ENCODE assay signal across 9 mouse cellular contexts in genomic region chr12:26359817-26360216, GRCm38 (mm10). TPM values are rescaled to one million over a fixed set of nuclear protein-coding genes. Genes with fewer than 3 reads are reported as not detected.
DNase-seq lines count a peak whose midpoint lies in the region.
"Had no signal": no experiment of that assay in that cellular context is flagged by ENCODE, and none has a peak within 500 bp of the region (broad histone marks: within the 10 kb centered on the region; RNA-seq: fewer than 3 reads in every experiment).

No protein-coding gene starts in this region.

- peak; percentile 42 to 45 for DNase-seq in heart, postnatal 14 days
- DNase-seq in heart, postnatal 25 days (ENCODE audit: low spot score) = no peak
- peak; percentile 66 for DNase-seq in testis, postnatal 10 days (ENCODE audit: low spot score)
- DNase-seq in testis, postnatal 14 days (ENCODE audit: low spot score) = no peak
- DNase-seq in cerebellum, postnatal 36 days = peak; percentile 64 to 65
- DNase-seq in lung, postnatal 4 days = peak; percentile 76 to 86
- DNase-seq in left cerebral cortex, adult 9 months (ENCODE audit: low spot score in 2 of 2) = no peak
- no peak for DNase-seq in thymus, postnatal 0 days (ENCODE audit: low spot score)
- DNase-seq: liver, embryonic 13.5 days had no signal

- intact Hi-C loops in heart, postnatal 14 days (cut with DNase I) = loop anchor here (5.0 kb wide), 1 partner anchor 43 kb away; no protein-coding TSS in a partner anchor
- intact Hi-C loops in heart, postnatal 25 days (cut with DNase I) = loop anchor here (5.0 kb wide), 1 partner anchor 43 kb away; no protein-coding TSS in a partner anchor

RNA-seq across cellular contexts. Expression of gene Rnf144a, which starts 55.2 kb away (rescaled TPM):
- 10 to 100 TPM; 29.9 to 31.8 TPM for total RNA-seq in heart, postnatal 14 days (2021)
- total RNA-seq in heart, postnatal 25 days (2021) = 10 to 100 TPM; 15.5 to 22.1 TPM
- 6.6 and 11.0 TPM in 2 replicates for polyA plus RNA-seq in thymus, postnatal 0 days (2015; fragmentation: Nextera tagmentation; extraction: Ambion mirVana)

Comparison
In these comparisons a context has a peak if more than half of its experiments do, and no peak if none do; other contexts are left out.
1. DNase-seq: peak in heart, postnatal 14 days (2 of 2), testis, postnatal 10 days (single experiment), cerebellum, postnatal 36 days (2 of 2) and lung, postnatal 4 days (2 of 2); none in heart, postnatal 25 days (single experiment), testis, postnatal 14 days (single experiment), left cerebral cortex, adult 9 months (0 of 2) and thymus, postnatal 0 days (single experiment).